Mouse (Mus musculus) midbrain, embryonic 16.5 days (tissue): Measurements from ENCODE around the gene Tigit. TPM values are rescaled to one million over a fixed set of nuclear protein-coding genes. Genes with fewer than 3 reads are reported as not detected.

ENCODE experiments used
- ATAC-seq: fragments of 200-750 bp; cut with Nextera tagmentation; 2 replicates; pipeline ENCODE4 v1.8.0; 2017; ENCODE audit warnings: moderate TSS enrichment
- H3K27ac ChIP-seq: fragments of 300-500 bp; sonication (generic); 2 replicates; pipeline ENCODE4 v1.5.1; 2014; ENCODE audit warnings: mild to moderate bottlenecking, low read length, mixed read lengths
- H3K27me3 ChIP-seq: fragments of 300-500 bp; sonication (generic); 2 replicates; pipeline ENCODE4 v1.6.1; 2014; ENCODE audit warnings: low read depth, low read length, mixed read lengths; ENCODE audit not compliant: control insufficient read depth, insufficient read depth
- H3K36me3 ChIP-seq: fragments of 300-500 bp; sonication (generic); 2 replicates; pipeline ENCODE4 v1.6.1; 2014; ENCODE audit warnings: mild to moderate bottlenecking, low read length, moderate library complexity, mixed read lengths; ENCODE audit not compliant: control insufficient read depth, insufficient read depth
- H3K4me1 ChIP-seq: fragments of 300-500 bp; sonication (generic); 2 replicates; pipeline ENCODE4 v1.6.1; 2014; ENCODE audit warnings: mild to moderate bottlenecking, low read length, mixed read lengths; ENCODE audit not compliant: control insufficient read depth, insufficient read depth
- H3K4me2 ChIP-seq: fragments of 300-500 bp; sonication (generic); 2 replicates; pipeline ENCODE4 v1.6.1; 2014; ENCODE audit warnings: mild to moderate bottlenecking, low read length, mixed read lengths
- H3K4me3 ChIP-seq: fragments of 300-500 bp; sonication (generic); 2 replicates; pipeline ENCODE4 v1.5.1; 2014; ENCODE audit warnings: low read depth, mild to moderate bottlenecking, low read length, moderate library complexity, mixed read lengths
- H3K9ac ChIP-seq: fragments of 300-500 bp; sonication (generic); 2 replicates; pipeline ENCODE4 v1.6.1; 2014; ENCODE audit warnings: low read depth, low read length, mixed read lengths
- H3K9me3 ChIP-seq: fragments of 300-500 bp; sonication (generic); replicated peaks from 2 replicates; pipeline ENCODE4 v1.6.1; 2014; ENCODE audit warnings: mild to moderate bottlenecking, low read length, mixed read lengths; ENCODE audit not compliant: control insufficient read depth, poor library complexity, severe bottlenecking
- WGBS: fragments of 180-500 bp; shearing (Covaris S2); extraction: QIAGEN DNeasy Blood & Tissue Kit; methylation state at CpG from one replicate; pipeline ENCODE4 v1.1.7; 2014; 5-methylcytosine and 5-hydroxymethylcytosine counted together
- polyA plus RNA-seq: library from polyadenylated mRNA; unstranded; fragments of >200 nt; fragmentation: Nextera tagmentation; extraction: Ambion mirVana; gene quantifications from 2 replicates; pipeline ENCODE4 v1.2.1, GENCODE M21; 2015

The Tigit gene
- polyA plus RNA-seq, 1 experiment from 2014 or later, result not detected

DNA sequence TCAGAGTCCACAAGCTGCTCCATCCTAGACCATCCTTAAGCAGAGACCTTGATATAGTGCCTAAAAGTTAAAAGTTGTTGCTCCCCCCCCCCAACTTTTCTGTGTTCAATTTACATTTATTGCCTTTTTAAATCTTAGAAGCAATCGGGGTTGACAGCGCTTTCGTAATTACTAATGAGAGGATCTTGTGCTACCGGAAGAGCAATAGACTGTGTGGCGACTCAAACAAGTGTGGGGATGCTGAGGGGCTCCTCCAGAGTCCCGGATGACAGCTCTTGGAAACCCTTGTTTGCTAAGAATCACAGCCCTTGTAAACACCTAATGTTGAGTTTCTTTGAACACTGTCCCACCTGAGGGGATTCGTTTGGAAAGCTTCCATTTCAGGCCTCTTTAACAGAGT, 29.9 kb downstream of the Tigit start:
- no peaks in the 10 kb centered on the region; the same call in 1 of the 2 replicates for H3K36me3 ChIP-seq
- H3K9ac ChIP-seq, result no peak overlapping the region
- 94% methylated on average over 7 of the region's 7 CpGs for WGBS
- no peak for ATAC-seq
- no peak overlapping the region for H3K27ac ChIP-seq
- H3K27me3 ChIP-seq, result no peaks in the 10 kb centered on the region
- H3K9me3 ChIP-seq, result no peaks in the 10 kb centered on the region
- H3K4me3 ChIP-seq, result no peak overlapping the region
- no peak overlapping the region for H3K4me2 ChIP-seq
- H3K4me1 ChIP-seq, result no peaks in the 10 kb centered on the region

DNA sequence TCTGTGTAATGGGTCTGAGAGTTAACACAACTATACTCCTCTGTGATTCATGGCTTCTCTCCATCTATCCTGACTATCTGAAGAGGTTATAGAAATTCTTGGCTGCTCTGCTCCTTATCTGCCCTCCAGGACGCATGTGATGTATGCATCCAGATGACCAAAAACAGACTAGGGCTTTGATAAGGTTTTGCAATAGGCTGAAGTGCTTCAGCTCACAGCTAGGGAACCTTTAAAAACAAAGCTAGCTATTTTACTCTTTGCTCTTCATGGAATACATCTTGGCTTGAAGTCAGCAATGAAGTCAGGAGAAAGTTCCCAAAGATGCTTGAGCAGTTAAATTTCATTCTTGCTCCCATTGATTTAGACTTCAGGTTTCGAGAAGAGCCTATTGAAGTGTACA, 32.2 kb downstream of the Tigit start:
- Histone ChIP-seq H3K9ac (no peak overlapping the region), H3K4me1 (no peaks in the 10 kb centered on the region), H3K4me3 (no peak overlapping the region), H3K36me3 (no peaks in the 10 kb centered on the region; the same call in 1 of the 2 replicates), H3K27me3 (no peaks in the 10 kb centered on the region), H3K27ac (no peak overlapping the region), H3K4me2 (no peak overlapping the region), H3K9me3 (no peaks in the 10 kb centered on the region)
- no peak for ATAC-seq
- WGBS, result 79% methylated on average over 2 of the region's 2 CpGs

DNA sequence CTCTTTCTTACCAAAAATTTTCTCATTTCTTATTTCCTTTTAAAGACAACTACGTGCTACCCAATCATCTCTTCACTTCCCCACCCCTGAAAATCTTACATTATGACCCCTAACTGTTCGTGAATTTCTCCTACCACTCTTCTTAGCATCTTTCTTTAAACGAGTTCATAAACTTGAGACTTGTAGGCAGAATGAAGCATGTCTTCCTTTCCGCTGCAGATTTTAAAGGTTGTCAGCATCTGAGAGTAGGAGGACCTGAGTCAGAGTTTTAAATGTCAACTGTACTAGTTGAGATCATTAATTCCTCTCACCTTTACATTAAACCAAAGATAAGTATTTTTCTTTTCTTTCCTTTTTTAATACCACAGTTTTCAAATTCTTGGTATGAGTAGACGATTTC, 35.3 kb downstream of the Tigit start:
- 94% methylated on average over 5 of the region's 5 CpGs for WGBS
- no peak for ATAC-seq
- H3K9ac ChIP-seq, result no peak overlapping the region
- no peaks in the 10 kb centered on the region for H3K27me3 ChIP-seq
- H3K4me3 ChIP-seq, result no peak overlapping the region
- no peak overlapping the region for H3K4me2 ChIP-seq
- no peaks in the 10 kb centered on the region for H3K4me1 ChIP-seq
- no peak overlapping the region for H3K27ac ChIP-seq
- H3K9me3 ChIP-seq, result no peaks in the 10 kb centered on the region
- no peaks in the 10 kb centered on the region; the same call in 1 of the 2 replicates for H3K36me3 ChIP-seq

DNA sequence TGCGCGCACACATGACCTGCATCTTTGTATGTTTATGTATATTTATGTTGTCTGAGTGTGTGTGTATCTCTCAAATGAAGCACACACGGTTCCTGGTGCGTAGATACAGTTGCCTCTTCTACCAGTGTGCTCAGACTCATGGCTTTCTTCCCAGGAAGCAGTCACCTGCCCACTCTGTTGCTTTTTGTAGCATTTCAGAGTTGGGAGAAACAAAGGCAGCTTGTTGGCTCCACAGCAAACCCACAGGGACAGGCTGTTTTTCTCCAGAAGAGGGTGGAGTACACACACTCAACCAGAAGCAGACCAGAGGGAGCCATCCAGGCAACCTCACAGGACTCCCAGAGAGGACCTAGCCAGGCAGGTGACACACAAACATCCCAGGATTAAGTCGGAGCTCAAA, 38.0 kb downstream of the Tigit start:
- H3K4me1 ChIP-seq, result peaks cover 3% of the 10 kb centered on the region; the same call in 1 of the 2 replicates
- H3K9ac ChIP-seq, result no peak overlapping the region
- H3K36me3 ChIP-seq, result no peaks in the 10 kb centered on the region
- H3K9me3 ChIP-seq, result no peaks in the 10 kb centered on the region
- 0 out of 2 replicates have a peak overlapping the region, but pooled peaks have one; percentile 10 for H3K27ac ChIP-seq
- no peak overlapping the region for H3K4me2 ChIP-seq
- no peak overlapping the region for H3K4me3 ChIP-seq
- ATAC-seq, result no peak
- H3K27me3 ChIP-seq, result no peaks in the 10 kb centered on the region
- 92% methylated on average over 5 of the region's 5 CpGs for WGBS

DNA sequence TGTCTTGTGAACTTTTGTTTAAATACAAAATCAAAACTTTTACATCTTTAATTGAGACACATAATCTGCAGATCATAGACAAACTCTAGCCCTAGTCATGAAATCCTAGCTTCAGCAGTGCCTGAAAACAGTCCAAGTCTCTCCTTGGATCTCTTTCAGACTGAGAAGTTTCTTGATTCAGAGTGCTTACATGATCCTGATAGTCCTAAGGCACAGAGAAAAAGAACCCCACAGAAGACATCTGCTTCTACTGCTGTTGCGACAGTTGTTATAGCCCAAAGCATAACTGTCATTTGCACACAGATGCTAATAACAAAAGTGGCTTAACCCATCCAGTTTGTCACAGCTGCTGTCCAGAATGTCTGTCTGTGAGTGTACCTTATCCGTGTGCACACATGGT, 38.7 kb downstream of the Tigit start:
- H3K4me1 ChIP-seq, result peaks cover 3% of the 10 kb centered on the region; the same call in 1 of the 2 replicates
- no peaks in the 10 kb centered on the region for H3K36me3 ChIP-seq
- no peak overlapping the region for H3K4me3 ChIP-seq
- no peak for ATAC-seq
- no peak overlapping the region for H3K9ac ChIP-seq
- H3K27ac ChIP-seq, result no peak overlapping the region
- no peaks in the 10 kb centered on the region for H3K27me3 ChIP-seq
- H3K9me3 ChIP-seq, result no peaks in the 10 kb centered on the region
- no peak overlapping the region for H3K4me2 ChIP-seq
- WGBS, result 81% methylated on average over 2 of the region's 2 CpGs

DNA sequence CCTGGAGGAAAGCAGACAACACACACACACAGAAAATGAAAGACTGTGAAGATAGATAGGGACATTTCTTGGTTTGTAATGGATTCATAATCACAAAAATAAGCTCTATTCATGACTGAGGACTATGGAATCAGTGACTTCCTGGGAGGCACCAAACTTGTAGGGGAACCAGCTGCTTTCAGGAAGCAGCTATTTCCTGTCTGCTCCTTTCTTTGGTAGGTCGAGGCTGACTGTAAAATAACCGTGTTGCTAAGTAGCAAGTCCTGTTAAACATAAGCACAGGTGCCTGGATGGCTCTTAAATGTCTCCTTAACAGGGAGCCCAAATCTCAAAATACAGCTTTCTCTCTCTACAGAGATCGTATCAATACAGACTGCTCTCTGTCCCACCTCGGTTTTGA, 39.1 kb downstream of the Tigit start:
- no peaks in the 10 kb centered on the region for H3K27me3 ChIP-seq
- peaks cover 3% of the 10 kb centered on the region; the same call in 1 of the 2 replicates for H3K4me1 ChIP-seq
- 84% methylated on average over 4 of the region's 4 CpGs for WGBS
- no peak overlapping the region for H3K9ac ChIP-seq
- H3K27ac ChIP-seq, result 0 out of 2 replicates have a peak overlapping the region, but pooled peaks have one; percentile 14
- no peak overlapping the region for H3K4me2 ChIP-seq
- H3K9me3 ChIP-seq, result no peaks in the 10 kb centered on the region
- H3K4me3 ChIP-seq, result no peak overlapping the region
- no peaks in the 10 kb centered on the region for H3K36me3 ChIP-seq
- no peak for ATAC-seq

DNA sequence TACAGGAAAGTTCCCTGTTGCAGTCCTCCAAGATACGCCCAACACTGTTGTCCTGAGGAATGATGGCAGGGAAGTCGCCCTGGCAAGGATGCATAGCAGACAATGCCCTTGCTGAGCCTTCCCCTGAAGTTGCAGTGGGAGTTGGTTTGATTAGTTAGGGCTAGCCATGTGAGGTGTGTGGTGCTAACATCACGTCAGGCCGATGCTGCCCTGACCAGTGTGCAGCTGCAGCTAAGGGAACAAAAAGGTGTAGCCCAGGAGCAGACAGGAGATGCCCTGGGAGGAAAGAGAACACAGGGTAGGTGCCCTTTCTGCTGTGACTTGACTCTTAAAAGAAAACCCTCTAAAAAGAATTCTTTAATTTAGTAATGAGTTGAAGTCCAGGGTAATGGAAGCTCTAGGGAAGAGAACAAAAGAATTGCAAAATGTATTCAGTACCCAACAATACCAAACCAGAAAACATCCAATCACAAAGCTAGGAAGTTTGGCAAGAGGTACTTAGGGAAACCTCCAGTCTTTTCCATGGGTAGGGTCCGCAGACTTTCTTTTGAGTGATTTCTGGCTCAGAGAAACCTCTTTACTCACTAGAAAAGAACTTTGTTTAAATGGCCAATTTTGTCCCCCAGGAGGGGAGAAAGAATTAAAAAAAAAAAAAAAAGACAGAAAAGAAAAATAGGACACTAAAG, 40.5 kb downstream of the Tigit start:
- H3K9ac ChIP-seq, result 0 out of 2 replicates have a peak overlapping the region, but pooled peaks have one; percentile 13
- H3K9me3 ChIP-seq, result no peaks in the 10 kb centered on the region
- WGBS, result 39% methylated on average over 5 of the region's 5 CpGs
- no peaks in the 10 kb centered on the region for H3K27me3 ChIP-seq
- H3K27ac ChIP-seq, result peak overlapping the region; percentile 66
- peaks cover under 1% of the 10 kb centered on the region for H3K36me3 ChIP-seq
- H3K4me3 ChIP-seq, result no peak overlapping the region
- no peak overlapping the region for H3K4me2 ChIP-seq
- ATAC-seq, result peak; percentile 76; the same call in 1 of the 2 replicates
- H3K4me1 ChIP-seq, result peaks cover 3% of the 10 kb centered on the region; the same call in 1 of the 2 replicates

DNA sequence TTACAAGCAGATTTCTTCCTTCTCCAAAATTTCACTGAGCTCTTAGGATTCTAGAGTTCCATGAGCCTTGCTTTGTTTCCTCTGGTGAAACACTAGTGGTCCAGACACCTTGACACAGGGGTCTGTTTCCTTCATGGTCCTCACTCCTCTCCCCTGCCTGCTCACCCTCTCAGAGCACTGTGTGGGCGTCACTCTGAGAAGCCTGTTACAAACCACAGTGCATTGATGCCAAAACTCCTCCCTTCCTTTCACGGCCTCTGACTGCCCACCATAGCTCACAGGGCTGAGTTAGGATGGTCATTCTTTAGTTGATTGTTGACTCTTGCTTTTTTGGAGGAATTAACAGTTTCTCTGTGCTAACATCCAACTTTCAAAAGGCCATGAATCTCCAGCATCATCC, 43.6 kb downstream of the Tigit start:
- WGBS, result 17% methylated on average over 2 of the region's 2 CpGs
- Histone ChIP-seq H3K4me3 (no peak overlapping the region), H3K9ac (no peak overlapping the region), H3K4me2 (no peak overlapping the region), H3K36me3 (peaks cover 2% of the 10 kb centered on the region), H3K27ac (no peak overlapping the region), H3K4me1 (peaks cover 9% of the 10 kb centered on the region), H3K27me3 (no peaks in the 10 kb centered on the region), H3K9me3 (no peaks in the 10 kb centered on the region)
- no peak for ATAC-seq

DNA sequence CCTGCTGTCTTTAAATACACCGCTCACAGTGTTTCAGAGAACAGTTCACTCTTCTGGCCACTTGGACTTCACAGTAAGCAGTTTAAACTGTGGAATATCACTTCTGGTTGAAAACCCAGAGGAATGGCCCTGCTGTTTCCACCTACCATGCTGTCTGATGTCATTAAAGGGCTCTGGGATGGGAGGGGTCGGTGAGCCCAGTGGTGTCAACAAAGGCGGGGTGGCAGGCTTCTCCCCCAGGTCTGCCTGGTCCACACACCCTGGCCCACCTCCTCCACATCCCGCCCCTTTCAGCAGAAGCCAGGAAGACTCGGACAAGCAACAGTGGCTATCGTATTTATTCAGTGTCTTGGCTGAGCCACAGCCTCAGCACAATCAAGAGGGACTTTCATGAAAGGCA, 44.7 kb downstream of the Tigit start:
- no peak overlapping the region for H3K4me2 ChIP-seq
- peaks cover 9% of the 10 kb centered on the region for H3K4me1 ChIP-seq
- H3K36me3 ChIP-seq, result peaks cover 2% of the 10 kb centered on the region
- H3K9ac ChIP-seq, result no peak overlapping the region
- no peak overlapping the region for H3K4me3 ChIP-seq
- no peaks in the 10 kb centered on the region for H3K27me3 ChIP-seq
- no peak for ATAC-seq
- H3K27ac ChIP-seq, result no peak overlapping the region
- no peaks in the 10 kb centered on the region for H3K9me3 ChIP-seq
- WGBS, result 31% methylated on average over 6 of the region's 6 CpGs
